Mouse (Mus musculus) Patski (cell line): ENCODE measurements around the gene Stambpl1. TPM values are rescaled to one million over a fixed set of nuclear protein-coding genes. Genes with fewer than 3 reads are reported as not detected.

Source experiments
- ATAC-seq: fragments of 100-300 bp; one replicate; pipeline ENCODE4 v1.8.0; 2021
- CTCF ChIA-PET: fragments of 350-600 bp; sonication (Branson Sonifier 250); formaldehyde crosslinking; loops from one replicate; lab custom pipeline; 2022; ENCODE audit warnings: inconsistent platforms; lab: Charles Lee
- POLR2A ChIA-PET: fragments of 350-600 bp; sonication (Branson Sonifier 250); formaldehyde crosslinking; loops from one replicate; lab custom pipeline; 2022; ENCODE audit warnings: antibody characterized with exemption, inconsistent platforms; lab: Charles Lee
- DNase-seq: peaks from one replicate; pipeline ENCODE4 v3.0.0-alpha.2; 2011; ENCODE audit warnings: low read depth, low spot score
- H3K27me3 ChIP-seq: fragments of 371-371 bp; one replicate; pipeline ENCODE4 v1.5.1; 2021
- CTCF ChIP-seq: fragments of 100-300 bp; IDR thresholded peaks from one replicate; pipeline ENCODE4 v1.5.1; 2021
- in situ Hi-C: fragments of 300-500 bp; cut with MboI; formaldehyde crosslinking; loops from 3 replicates; pipeline ENCODE4 v1.11.1; 2018; ENCODE audit warnings: low pct_unique_long_range_greater_than_20kb, mixed read lengths
- polyA plus RNA-seq: library from polyadenylated mRNA; unstranded; gene quantifications from one replicate; pipeline ENCODE4 v1.2.3, GENCODE M21; 2021

The Stambpl1 gene
- polyA plus RNA-seq, 1 experiment from 2014 or later, result 21.6 TPM

- POLR2A ChIA-PET, result no interaction called here
- H3K27me3 ChIP-seq, result no peaks in the 10 kb centered on the region
- TF ChIP-seq CTCF, result no peak
- DNase-seq (no peak), ATAC-seq (no peak)
- CTCF ChIA-PET, result interaction anchor here (1.1 to 2.4 kb wide), 2 partner anchors 14 to 46 kb away, joined by 3 to 14 read pairs; no protein-coding TSS in a partner anchor
- in situ Hi-C loops, result no loop called here
Observed at GRCm38 (mm10) chr19:34270106-34270726, 78.2 kb downstream of the Stambpl1 start.

GRCm38 (mm10) chr19:34270824-34271464 lies 78.9 kb downstream of the Stambpl1 start:
- ChIA-PET CTCF (interaction anchor here (0.8 to 2.4 kb wide), 4 partner anchors 13 to 135 kb away, joined by 3 to 14 read pairs (median 3); partner anchors contain the start of gene Acta2), POLR2A (no interaction called here)
- no peaks in the 10 kb centered on the region for H3K27me3 ChIP-seq
- in situ Hi-C loops, result no loop called here
- no peak for DNase-seq
- no peak for ATAC-seq
- TF ChIP-seq CTCF, result no peak

GRCm38 (mm10) chr19:34273073-34273472 lies 81.0 kb downstream of the Stambpl1 start:
- no peak for TF ChIP-seq CTCF
- H3K27me3 ChIP-seq, result no peaks in the 10 kb centered on the region
- ChIA-PET POLR2A (no interaction called here), CTCF (interaction anchor here (1.5 kb wide), 1 partner anchor 10 kb away, joined by 3 read pairs; no protein-coding TSS in a partner anchor)
- in situ Hi-C loops, result no loop called here
- DNase-seq (no peak), ATAC-seq (no peak)

GRCm38 (mm10) chr19:34278078-34278477 lies 86.0 kb downstream of the Stambpl1 start:
- ATAC-seq (no peak), DNase-seq (no peak)
- in situ Hi-C loops, result no loop called here
- no peaks in the 10 kb centered on the region for H3K27me3 ChIP-seq
- CTCF ChIA-PET, result interaction anchor here (1.1 to 2.1 kb wide), 4 partner anchors 12 to 19 kb away, joined by 3 to 5 read pairs (median 3); partner anchors contain the start of gene Fas
- no peak for TF ChIP-seq CTCF
- POLR2A ChIA-PET, result no interaction called here

GRCm38 (mm10) chr19:34283614-34284013 lies 91.6 kb downstream of the Stambpl1 start:
- no peak for DNase-seq
- in situ Hi-C loops, result no loop called here
- no peak for TF ChIP-seq CTCF
- POLR2A ChIA-PET, result interaction anchor here (1.1 kb wide), 1 partner anchor 29 kb away, joined by 4 read pairs; no protein-coding TSS in a partner anchor
- CTCF ChIA-PET, result interaction anchor here (0.6 to 9.1 kb wide), 8 partner anchors 9 to 131 kb away, joined by 3 to 69 read pairs (median 7); no protein-coding TSS in a partner anchor
- no peak for ATAC-seq
- H3K27me3 ChIP-seq, result no peaks in the 10 kb centered on the region

- CTCF ChIA-PET, result interaction anchor here (0.6 to 9.1 kb wide), 12 partner anchors 10 to 132 kb away, joined by 3 to 69 read pairs (median 4); partner anchors contain the start of gene Acta2
- no peak for DNase-seq
- peak; percentile 66 for TF ChIP-seq CTCF
- POLR2A ChIA-PET, result interaction anchor here (1.2 kb wide), 1 partner anchor 19 kb away, joined by 3 read pairs; no protein-coding TSS in a partner anchor
- in situ Hi-C loops, result no loop called here
- ATAC-seq, result peak; percentile 58
- H3K27me3 ChIP-seq, result no peaks in the 10 kb centered on the region
Observed at GRCm38 (mm10) chr19:34284383-34284782, 92.4 kb downstream of the Stambpl1 start.

GRCm38 (mm10) chr19:34284826-34285225 lies 92.8 kb downstream of the Stambpl1 start:
- ChIA-PET CTCF (interaction anchor here (0.9 to 9.1 kb wide), 10 partner anchors 12 to 51 kb away, joined by 3 to 69 read pairs (median 5); partner anchors contain the start of gene Acta2), POLR2A (interaction anchor here (1.2 kb wide), 1 partner anchor 19 kb away, joined by 3 read pairs; no protein-coding TSS in a partner anchor)
- no peaks in the 10 kb centered on the region for H3K27me3 ChIP-seq
- TF ChIP-seq CTCF, result peak; percentile 31
- DNase-seq (no peak), ATAC-seq (peak; percentile 58)
- in situ Hi-C loops, result loop anchor here (5.0 kb wide), 1 partner anchor 33 kb away; no protein-coding TSS in a partner anchor

- ATAC-seq (no peak), DNase-seq (no peak)
- ChIA-PET POLR2A (no interaction called here), CTCF (interaction anchor here (1.3 to 9.1 kb wide), 2 partner anchors 20 to 42 kb away, joined by 3 to 69 read pairs; no protein-coding TSS in a partner anchor)
- in situ Hi-C loops, result loop anchor here (5.0 kb wide), 1 partner anchor 35 kb away; no protein-coding TSS in a partner anchor
- H3K27me3 ChIP-seq, result no peaks in the 10 kb centered on the region
- TF ChIP-seq CTCF, result no peak
Observed at GRCm38 (mm10) chr19:34287221-34287620, 95.2 kb downstream of the Stambpl1 start.

- CTCF ChIA-PET, result interaction anchor here (1.3 to 9.1 kb wide), 3 partner anchors 19 to 43 kb away, joined by 3 to 69 read pairs (median 3); no protein-coding TSS in a partner anchor
- no peak for ATAC-seq
- POLR2A ChIA-PET, result no interaction called here
- H3K27me3 ChIP-seq, result no peaks in the 10 kb centered on the region
- DNase-seq, result no peak
- TF ChIP-seq CTCF, result no peak
- in situ Hi-C loops, result loop anchor here (5.0 kb wide), 1 partner anchor 36 kb away; no protein-coding TSS in a partner anchor
Observed at GRCm38 (mm10) chr19:34287656-34288415, 95.8 kb downstream of the Stambpl1 start.
